Mouse (Mus musculus) testis, adult 2 months (tissue): ENCODE measurements around the gene Sf1.

Experiments used
- CTCF ChIP-seq: fragments of 200-500 bp; IDR thresholded peaks from 2 replicates; pipeline ENCODE4 v1.5.1; 2012; ENCODE audit warnings: low read depth, mild to moderate bottlenecking, inconsistent platforms, low read length, moderate library complexity; ENCODE audit not compliant: control insufficient read depth, insufficient read depth, insufficient replicate concordance
- POLR2A ChIP-seq: fragments of 200-500 bp; IDR thresholded peaks from 2 replicates; pipeline ENCODE4 v1.6.1; 2012; ENCODE audit warnings: low read depth, mild to moderate bottlenecking, inconsistent platforms, low read length, moderate library complexity; ENCODE audit not compliant: control insufficient read depth

GRCm38 (mm10) chr19:6418984-6419692, 55.6 kb downstream of the Sf1 start:
- TF ChIP-seq POLR2A (no peak), CTCF (no peak)
